In genomic region chrX:73580133-73580532, GRCm38 (mm10) we compare ENCODE assay signal across 20 mouse cellular contexts. TPM values are rescaled to one million over a fixed set of nuclear protein-coding genes. Genes with fewer than 3 reads are reported as not detected.
DNase-seq lines count a peak whose midpoint lies in the region; ATAC-seq lines count a peak whose summit lies in the region.
"Had no signal": no experiment of that assay in that cellular context is flagged by ENCODE, and none has a peak within 500 bp of the region (broad histone marks: within the 10 kb centered on the region; RNA-seq: fewer than 3 reads in every experiment).

No protein-coding gene starts in this region.

- H3K9ac ChIP-seq in midbrain, embryonic 16.5 days (ENCODE audit: low read depth, low read length): no peak overlapping the region
- H3K9ac ChIP-seq: embryonic facial prominence, embryonic 15.5 days; heart, embryonic 13.5 days; hindbrain, embryonic 14.5 days had no signal

- peak; percentile 89 for DNase-seq in heart, adult 11 months
- no peak for DNase-seq in heart, postnatal 10 days
- no peak for DNase-seq in layer of hippocampus, adult 11-12 months (ENCODE audit: low spot score)
- no peak for DNase-seq in adrenal gland, postnatal 36 days
- DNase-seq: adrenal gland, adult 8-10 months; cerebellum, adult 18-20 months; cerebellum, adult 9-11 months; cerebellum, postnatal 36 days; gastrocnemius, adult 2 months had no signal

- intact Hi-C loops in heart, postnatal 10 days (cut with DNase I): no loop called here

- ATAC-seq in midbrain, embryonic 16.5 days: no peak
- ATAC-seq: forebrain, embryonic 14.5 days; intestine, embryonic 16.5 days had no signal

- H3K4me3 ChIP-seq in brown adipose tissue, adult 24 weeks (ENCODE audit: insufficient read depth, low read depth, low read length): no peak overlapping the region
- no peak overlapping the region for H3K4me3 ChIP-seq in macrophage (ENCODE audit: inconsistent target)
- H3K4me3 ChIP-seq in midbrain, embryonic 16.5 days (ENCODE audit: low read depth, low read length): no peak overlapping the region
- H3K4me3 ChIP-seq: embryonic facial prominence, embryonic 15.5 days; erythroblast, embryonic 14.5 days; forebrain, embryonic 10.5 days; gastrocnemius, adult 2 months; heart, embryonic 13.5 days; hindbrain, embryonic 10.5 days had no signal

- no peak overlapping the region for H3K4me2 ChIP-seq in midbrain, embryonic 16.5 days (ENCODE audit: low read length)
- H3K4me2 ChIP-seq: embryonic facial prominence, embryonic 15.5 days; heart, embryonic 13.5 days; hindbrain, embryonic 14.5 days had no signal

- no peaks in the 10 kb centered on the region for H3K79me2 ChIP-seq in macrophage (ENCODE audit: inconsistent target)

- H3K27me3 ChIP-seq in midbrain, embryonic 16.5 days (ENCODE audit: control insufficient read depth, insufficient read depth, low read depth, low read length): no peaks in the 10 kb centered on the region

- H3K9me3 ChIP-seq in midbrain, embryonic 16.5 days (replicated peaks; ENCODE audit: control insufficient read depth, low read length, poor library complexity, severe bottlenecking): no peaks in the 10 kb centered on the region
- H3K9me3 ChIP-seq: embryonic facial prominence, embryonic 15.5 days; forebrain, embryonic 10.5 days; heart, embryonic 13.5 days; hindbrain, embryonic 10.5 days had no signal

- H3K27ac ChIP-seq in brown adipose tissue, adult 24 weeks (replicated peaks; ENCODE audit: low read depth, low read length): 0 out of 2 replicates have a peak overlapping the region, but pooled peaks have one; percentile 2
- peak overlapping the region; percentile 72 for H3K27ac ChIP-seq in macrophage
- H3K27ac ChIP-seq in midbrain, embryonic 16.5 days (ENCODE audit: low read length): no peak overlapping the region
- H3K27ac ChIP-seq: embryonic facial prominence, embryonic 15.5 days; forebrain, embryonic 10.5 days; gastrocnemius, adult 2 months; heart, embryonic 13.5 days; hindbrain, embryonic 10.5 days; hindbrain, embryonic 14.5 days had no signal

- H3K4me1 ChIP-seq in brown adipose tissue, adult 24 weeks (ENCODE audit: control insufficient read depth, insufficient read depth, insufficient read length, low read length): 0 out of 2 replicates have a peak, but pooled peaks cover 3% of the 10 kb centered on the region
- no peaks in the 10 kb centered on the region for H3K4me1 ChIP-seq in midbrain, embryonic 16.5 days (ENCODE audit: control insufficient read depth, insufficient read depth, low read length)
- H3K4me1 ChIP-seq: embryonic facial prominence, embryonic 15.5 days; forebrain, embryonic 10.5 days; hindbrain, embryonic 10.5 days had no signal

- H3K36me3 ChIP-seq in macrophage (ENCODE audit: inconsistent target): no peaks in the 10 kb centered on the region
- no peaks in the 10 kb centered on the region for H3K36me3 ChIP-seq in midbrain, embryonic 16.5 days (ENCODE audit: control insufficient read depth, insufficient read depth, low read length)
- H3K36me3 ChIP-seq: embryonic facial prominence, embryonic 15.5 days; forebrain, embryonic 10.5 days; heart, embryonic 13.5 days; hindbrain, embryonic 10.5 days had no signal

RNA-seq across cellular contexts. Expression of gene Dusp9, which starts 59.1 kb away (rescaled TPM):
- under 1 TPM in 1 of 2 experiments, not detected in 1; 0.14 TPM for total RNA-seq in heart, postnatal 10 days (2021)
- polyA plus RNA-seq in brown adipose tissue, adult 24 weeks (2012; ENCODE audit: insufficient read depth, insufficient read length, missing spikeins): not detected in 2 replicates
- total RNA-seq in macrophage (2018; cell fraction: chromatin; rRNA removed): under 1 TPM in 2 of 26 experiments, not detected in 24; 0.32 to 0.33 TPM
- total RNA-seq in macrophage (2018; cell fraction: cytosol; rRNA removed): under 1 TPM; 0.06 to 0.97 (median 0.42) TPM
- under 1 TPM in 9 of 26 experiments, not detected in 17; 0.20 to 0.47 (median 0.22) TPM for total RNA-seq in macrophage (2018; cell fraction: nucleus; rRNA removed)
- 0.59 to 1.1 TPM (median 1.1 TPM) in 3 replicates for polyA plus RNA-seq in macrophage (2018)
- 0.21 and 0.22 TPM in 2 replicates for polyA plus RNA-seq in midbrain, embryonic 16.5 days (2015; fragmentation: Nextera tagmentation; extraction: Ambion mirVana)
- total RNA-seq in adrenal gland, postnatal 36 days (2021): 1 to 10 TPM in 1 of 2 experiments, under 1 TPM in 1; 0.49 to 2.0 TPM
- total RNA-seq: gastrocnemius, adult 2 months had no signal
